Mouse (Mus musculus) megakaryocyte-erythroid progenitor cell, adult 5-6 weeks (primary cell): Measurements from ENCODE around the gene Ntng1. TPM values are rescaled to one million over a fixed set of nuclear protein-coding genes. Genes with fewer than 3 reads are reported as not detected.

Experiments
- total RNA-seq, 2 experiments: library from RNA; stranded (forward) in 1 of 2; stranded (reverse) in 1 of 2; fragments of 200-1000, 215-1000 nt in 1 of 2; fragments of >200 nt in 1 of 2; fragmentation: Nextera tagmentation in 1 of 2; gene quantifications; 2 replicates each; pipeline ENCODE4 v1.2.3; 2014 to 2017

Gene Ntng1
- total RNA-seq, 2 experiments from 2014 or later, result 0.19 TPM; not detected in 1

Other genes starting within 250 kb of the Ntng1 start
- 7.6 and 13.3 TPM in 2 replicates for gene Prmt6, start 107.0 kb upstream of the Ntng1 start, total RNA-seq (2014; fragmentation: Nextera tagmentation)
- gene Prmt6, start 107.0 kb upstream of the Ntng1 start, total RNA-seq (2017), result 8.4 and 11.0 TPM in 2 replicates